Mouse (Mus musculus) layer of hippocampus, postnatal 14 days (tissue): Measurements from ENCODE around the gene Sh3d19. TPM values are rescaled to one million over a fixed set of nuclear protein-coding genes. Genes with fewer than 3 reads are reported as not detected.
A peak's percentile ranks its signal among the peaks of the same experiment; 100 is the strongest.
"Not testable (repeated sequence)": the region's sequence is repeated elsewhere in the genome, so short reads cannot be mapped to it uniquely, and the experiment has no call there.

Experiments
- DNase-seq, 2 experiments: peaks; one replicate each; pipeline ENCODE4 v3.0.0; 2021 to 2022; ENCODE audit warnings: low spot score in 2 of 2, mixed read lengths in 1 of 2
- total RNA-seq, 2 experiments: library from RNA; stranded (reverse); gene quantifications; 2 replicates each; pipeline ENCODE4 v1.2.3; 2021

Sh3d19 gene
- total RNA-seq, 2 experiments from 2014 or later = 40.6 to 42.5 TPM

DNA sequence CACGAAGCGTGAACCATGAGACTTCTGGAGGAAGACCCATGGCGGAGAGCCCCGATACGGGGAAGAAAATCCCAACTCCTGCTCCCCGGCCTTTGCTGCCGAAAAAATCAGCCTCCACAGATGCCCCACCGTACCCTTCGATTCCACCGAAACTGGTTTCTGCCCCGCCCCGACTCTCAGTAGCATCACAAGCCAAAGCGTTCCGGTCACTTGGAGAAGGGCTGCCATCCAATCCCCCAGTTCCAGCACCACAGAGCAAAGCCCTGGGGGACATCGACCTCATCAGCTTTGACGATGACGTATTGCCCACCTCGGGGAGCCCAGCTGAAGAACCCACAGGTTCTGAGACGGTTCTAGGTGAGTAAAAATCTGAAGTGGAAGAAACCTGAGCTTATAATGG is 114.1 kb downstream of the Sh3d19 start:
- no peak for DNase-seq

DNA sequence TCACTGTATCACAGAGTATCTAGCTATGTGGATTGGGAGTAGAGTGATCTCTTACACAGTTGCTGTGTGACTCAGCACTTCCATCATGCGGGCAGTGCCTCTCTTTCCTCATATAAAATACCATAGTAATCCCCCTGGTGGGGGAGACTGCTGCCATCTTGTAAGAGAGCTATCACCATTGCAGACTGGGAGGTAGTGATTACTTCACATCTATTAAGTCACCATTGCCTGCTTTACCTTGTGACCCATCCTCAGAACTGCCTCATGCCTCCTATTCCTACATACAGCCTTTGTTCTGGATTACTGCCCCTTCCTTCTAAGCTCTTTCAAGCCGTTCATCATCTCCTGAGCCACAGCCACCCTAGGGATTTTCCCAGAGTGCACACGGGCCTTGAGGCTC is 117.0 kb downstream of the Sh3d19 start:
- DNase-seq = no peak

DNA sequence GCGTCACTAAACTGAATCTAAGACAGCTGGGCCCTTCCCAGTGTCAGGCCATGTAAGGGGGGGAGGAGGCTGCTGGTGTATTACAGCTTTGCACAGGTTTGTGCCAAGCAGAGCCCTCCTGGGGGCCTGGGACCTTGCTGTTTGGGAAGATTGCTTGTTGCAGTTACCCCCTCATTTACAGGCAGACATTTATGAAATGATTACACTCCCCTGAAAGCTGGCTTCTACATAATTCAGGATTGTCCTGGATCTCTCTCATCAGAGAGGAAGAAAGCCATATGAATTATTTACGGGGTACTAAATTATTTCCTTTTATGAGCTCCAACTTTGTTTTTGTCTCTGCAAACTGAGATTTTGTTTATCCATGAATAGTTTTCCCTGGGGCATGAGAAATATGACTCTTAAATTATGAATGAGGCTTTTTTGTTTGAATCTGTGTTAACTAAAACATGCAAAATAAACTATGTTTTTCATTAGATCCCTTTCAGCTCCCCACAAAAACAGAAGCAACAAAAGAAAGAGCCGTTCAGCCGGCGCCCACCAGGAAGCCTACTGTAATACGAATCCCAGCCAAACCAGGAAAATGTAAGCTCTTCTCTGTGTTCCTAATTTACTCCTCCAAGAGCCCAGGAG is 122.4 kb downstream of the Sh3d19 start:
- no peak for DNase-seq

- no peak for DNase-seq
Measured at GRCm38 (mm10) chr3:86093907-86094306, 123.0 kb downstream of the Sh3d19 start.

DNA sequence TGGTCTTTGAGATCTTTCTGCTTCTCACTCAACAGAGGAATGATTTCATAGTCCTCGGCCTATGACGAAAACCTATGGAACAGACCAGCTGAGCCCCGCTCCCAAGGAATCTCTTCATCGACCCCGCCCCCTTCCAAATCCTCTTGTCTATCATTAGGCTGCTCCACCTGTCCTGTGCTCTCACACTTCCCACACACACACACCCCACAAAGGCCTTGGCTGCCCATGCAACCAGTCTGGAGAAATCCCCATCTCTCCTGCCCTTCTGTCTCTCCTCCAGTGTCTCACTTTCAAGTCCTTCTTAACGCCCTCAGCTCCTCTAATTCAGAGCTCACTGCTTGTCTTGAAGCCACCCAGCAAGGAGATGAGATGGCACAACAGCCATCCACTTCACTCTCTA is 131.0 kb downstream of the Sh3d19 start:
- DNase-seq = no peak

DNA sequence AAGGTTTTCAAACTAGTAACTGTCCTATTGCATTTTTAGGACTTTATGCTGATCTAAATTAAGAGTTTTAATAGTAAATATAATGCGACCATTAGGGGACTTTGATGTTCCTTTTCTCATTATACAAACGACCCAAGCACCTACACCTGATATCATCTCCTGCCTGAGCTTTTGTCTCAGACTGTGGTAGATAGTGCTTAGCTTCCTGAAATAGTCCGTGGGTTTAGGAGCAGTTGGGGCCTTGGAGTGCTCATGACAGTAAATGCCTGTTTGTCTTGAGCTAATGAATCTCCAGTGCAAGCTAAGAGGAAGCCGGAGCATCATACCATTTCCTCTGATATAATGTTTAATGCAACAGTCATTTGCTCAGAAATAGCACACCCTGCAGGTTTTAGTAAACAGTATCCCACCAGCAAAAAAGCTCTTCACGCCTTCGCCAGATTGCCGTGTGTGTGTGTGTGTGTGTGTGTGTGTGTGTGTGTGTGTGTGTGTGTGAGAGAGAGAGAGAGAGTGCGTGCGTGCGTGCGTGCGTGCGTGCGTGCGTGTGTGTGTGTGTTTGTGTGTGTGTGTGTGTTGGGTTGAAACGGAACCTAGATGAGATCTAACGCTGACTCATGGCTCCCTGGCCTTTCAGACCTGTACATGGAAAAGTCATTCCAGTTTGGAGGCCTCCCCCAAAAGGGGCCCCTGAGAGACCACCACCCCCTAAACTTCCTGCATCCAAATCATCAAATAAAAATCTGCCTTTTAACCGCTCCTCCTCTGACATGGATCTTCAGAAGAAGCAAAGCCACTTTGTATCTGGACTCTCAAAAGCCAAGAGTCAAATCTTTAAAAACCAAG is 132.8 kb downstream of the Sh3d19 start:
- no peak for DNase-seq

- DNase-seq = not testable (repeated sequence)
Measured at GRCm38 (mm10) chr3:86104433-86104832, 133.5 kb downstream of the Sh3d19 start.

DNA sequence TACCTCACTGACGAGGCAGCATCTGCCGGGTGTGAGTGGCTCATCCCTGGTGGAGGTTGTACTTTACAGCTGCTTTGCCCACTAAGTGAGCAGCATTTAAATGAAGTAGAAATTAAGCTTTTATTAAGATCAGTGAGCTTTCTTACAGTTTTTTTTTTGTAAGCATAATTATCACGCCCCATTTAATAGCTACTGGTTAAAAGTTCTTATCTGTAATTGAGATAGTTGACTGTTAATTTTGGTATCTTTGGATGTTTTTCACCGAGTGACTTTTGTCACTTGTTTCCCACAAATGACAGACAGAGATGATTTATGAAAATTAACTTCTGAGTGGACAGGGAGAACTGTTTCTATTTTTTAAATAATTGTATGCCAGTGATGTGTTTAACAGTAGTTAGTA is 134.0 kb downstream of the Sh3d19 start:
- no peak for DNase-seq

DNA sequence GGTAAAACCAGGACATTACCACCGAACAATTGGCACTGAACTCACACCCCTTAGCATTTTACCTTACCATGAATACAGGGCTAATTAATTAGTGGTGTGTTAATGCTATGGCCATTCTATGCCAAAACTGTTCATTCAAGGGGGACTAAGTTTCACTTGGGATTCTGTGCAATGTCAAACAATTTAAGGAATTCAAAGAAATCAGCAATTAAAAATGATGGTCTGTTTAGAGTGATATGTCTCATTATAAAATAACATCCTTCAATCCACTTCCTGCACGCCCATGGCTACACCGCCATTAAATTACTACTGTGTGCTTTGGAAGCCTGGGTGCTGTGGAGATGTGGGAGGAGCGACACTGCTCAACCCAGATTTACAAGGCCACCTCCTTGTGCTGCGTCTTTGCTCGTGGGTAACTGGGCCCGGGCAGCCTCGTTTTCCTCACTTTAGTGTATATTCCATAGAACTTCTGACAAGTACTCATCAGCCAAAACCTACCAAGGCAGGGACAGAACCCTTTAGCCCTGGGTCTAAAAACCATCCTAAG is 135.2 kb downstream of the Sh3d19 start:
- DNase-seq = no peak

- no peak for DNase-seq
Measured at GRCm38 (mm10) chr3:86107637-86108539, 137.0 kb downstream of the Sh3d19 start.

DNA sequence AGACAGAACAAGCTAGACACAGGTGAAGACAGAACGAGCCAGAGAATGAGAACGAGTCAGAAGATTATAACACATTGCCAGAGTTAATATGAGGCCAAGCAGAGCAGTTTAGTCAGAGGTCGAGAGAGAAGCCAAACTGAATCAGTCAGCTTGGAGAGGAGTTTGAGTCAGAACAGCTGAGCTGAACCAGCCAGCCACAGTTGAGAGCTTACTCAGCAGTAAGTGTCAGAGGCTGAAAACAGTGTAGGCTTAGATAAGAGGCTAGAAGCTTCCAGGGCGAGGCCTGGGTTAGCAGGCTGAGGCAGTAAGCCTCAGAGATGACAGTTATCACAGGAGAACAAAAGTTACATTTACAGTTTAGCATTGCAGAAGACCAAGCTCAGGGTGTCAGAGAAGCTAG is 137.7 kb downstream of the Sh3d19 start:
- DNase-seq = no peak

GRCm38 (mm10) chr3:86109099-86109498 is 138.2 kb downstream of the Sh3d19 start:
- DNase-seq = no peak

DNA sequence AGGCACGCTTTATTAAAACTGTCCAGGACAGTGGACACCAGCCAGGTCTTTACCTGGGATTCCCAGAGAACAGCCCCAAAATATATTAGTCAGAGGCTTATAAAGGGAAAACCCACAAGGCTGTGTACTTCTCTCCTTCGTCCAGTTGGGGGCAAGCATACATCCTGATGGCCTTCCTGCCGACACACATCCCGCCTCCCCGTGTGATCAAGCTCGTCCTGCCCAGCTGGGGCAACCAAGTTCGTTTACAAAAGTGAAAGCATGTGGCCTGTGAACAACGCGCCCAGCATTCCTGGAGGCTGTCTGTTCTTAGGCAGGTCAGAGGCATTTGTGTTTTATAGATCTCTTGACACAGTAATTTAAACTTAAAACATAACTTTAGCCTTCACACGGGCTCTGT is 139.2 kb downstream of the Sh3d19 start:
- no peak for DNase-seq

GRCm38 (mm10) chr3:86112766-86113165 is 141.9 kb downstream of the Sh3d19 start:
- no peak for DNase-seq

DNA sequence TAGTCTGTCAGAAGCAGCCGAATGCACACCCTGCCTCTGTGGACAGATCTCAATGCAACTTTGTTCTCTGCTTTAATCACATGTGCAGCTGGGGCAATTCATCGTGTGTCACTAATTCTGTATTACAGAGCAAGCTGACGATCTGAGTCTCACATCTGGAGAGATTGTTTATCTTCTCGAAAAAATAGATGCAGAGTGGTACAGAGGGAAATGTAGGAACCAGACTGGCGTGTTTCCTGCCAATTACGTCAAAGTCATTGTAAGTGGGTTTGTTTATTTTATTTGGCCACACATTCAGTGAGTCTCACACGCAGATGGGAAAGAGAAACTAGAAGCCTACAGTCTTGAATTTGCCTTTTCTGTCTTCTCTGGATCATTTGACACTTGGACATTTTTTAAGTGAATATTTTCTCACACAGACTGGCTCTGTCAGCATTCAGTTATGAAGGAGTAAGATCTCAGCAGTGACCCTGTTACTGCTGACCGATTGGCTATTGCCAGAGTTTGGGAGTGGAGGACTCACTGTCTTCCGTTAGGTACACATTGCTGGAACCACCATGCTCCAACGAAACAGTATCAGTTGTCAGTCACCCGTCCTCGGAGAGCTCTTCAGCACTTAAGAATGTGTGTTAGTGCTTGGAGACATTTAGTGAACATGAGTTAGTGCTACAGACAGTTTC is 143.9 kb downstream of the Sh3d19 start:
- peak; percentile 38 to 40 for DNase-seq

- no peak for DNase-seq
Measured at GRCm38 (mm10) chr3:86116951-86117350, 146.0 kb downstream of the Sh3d19 start.

DNA sequence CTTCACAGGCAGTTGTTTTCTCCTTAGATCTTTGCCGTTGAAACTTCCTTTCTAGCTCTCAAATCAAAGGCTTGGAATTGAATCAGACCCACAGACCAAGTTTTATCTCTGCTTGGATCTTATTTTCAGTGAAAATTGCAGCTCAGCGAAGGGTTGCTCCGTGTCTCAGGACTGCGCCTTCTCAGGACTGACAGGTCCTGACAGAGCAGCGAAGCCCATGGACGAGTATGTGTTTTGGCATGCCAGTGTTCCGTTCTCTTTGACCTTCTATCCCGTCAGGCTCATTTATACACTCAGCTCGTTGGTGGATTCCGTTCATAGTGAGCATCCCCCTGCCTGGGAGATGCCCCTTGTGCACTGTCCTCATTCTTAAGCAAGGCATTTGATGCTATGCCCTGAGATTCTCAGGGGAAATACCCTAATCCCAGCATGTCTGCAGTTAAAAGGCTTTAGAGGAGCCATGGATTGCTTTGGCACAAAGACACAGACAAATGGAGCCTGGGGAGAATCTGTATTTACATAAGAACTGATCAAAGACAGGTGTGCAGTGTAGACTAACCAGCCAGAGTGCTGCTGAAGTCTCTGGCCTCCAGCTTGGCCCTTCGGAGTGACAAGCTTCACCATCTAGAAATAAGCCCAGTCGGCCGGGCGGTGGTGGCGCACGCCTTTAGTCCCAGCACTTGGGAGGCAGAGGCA is 148.5 kb downstream of the Sh3d19 start:
- DNase-seq = no peak

DNA sequence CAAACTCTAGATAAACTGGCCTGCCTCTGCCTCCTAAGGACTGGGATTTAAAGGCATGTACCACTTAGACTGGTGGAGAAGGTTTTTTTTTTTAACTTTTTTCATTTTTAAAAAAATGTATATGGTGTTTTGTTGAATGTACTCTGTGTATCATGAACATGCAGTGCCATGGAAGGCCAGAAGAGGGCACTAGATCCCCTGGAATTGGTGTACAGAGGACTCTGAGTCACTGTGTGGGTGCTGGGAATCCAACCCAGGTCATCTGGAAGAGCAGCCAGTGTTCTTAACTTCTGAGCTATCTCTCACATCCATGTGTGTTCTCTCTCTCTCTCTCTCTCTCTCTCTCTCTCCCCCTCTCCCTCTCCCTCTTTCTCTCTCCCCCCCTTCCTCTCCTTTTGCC is 151.2 kb downstream of the Sh3d19 start:
- no peak for DNase-seq

- no peak for DNase-seq
Measured at GRCm38 (mm10) chr3:86123251-86123746, 152.4 kb downstream of the Sh3d19 start.

DNA sequence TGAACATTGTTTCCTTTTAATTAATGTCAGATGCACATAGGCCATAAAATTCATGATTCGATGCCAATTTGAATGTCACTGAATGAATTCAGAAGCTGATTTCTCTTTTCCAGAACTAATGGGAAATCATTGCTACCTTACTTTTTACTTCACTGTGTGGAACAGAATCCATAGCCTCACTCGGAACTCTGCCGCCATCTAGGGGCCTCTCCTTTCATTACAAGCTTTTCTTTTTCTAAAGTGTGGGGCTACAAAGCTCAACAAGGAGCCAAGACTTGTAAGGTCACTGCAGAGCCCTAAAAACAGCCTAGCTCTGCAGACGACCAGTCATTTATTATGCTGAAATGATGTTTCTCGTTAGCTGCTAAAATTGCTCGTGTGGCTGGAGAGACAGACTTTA is 158.8 kb downstream of the Sh3d19 start:
- peak; percentile 75 to 85 for DNase-seq
